Mouse (Mus musculus): Measurements from ENCODE around the gene F930015N05Rik. TPM values are rescaled to one million over a fixed set of nuclear protein-coding genes. Genes with fewer than 3 reads are reported as not detected.
A peak's percentile ranks its signal among the peaks of the same experiment; 100 is the strongest.

F930015N05Rik gene
- polyA plus RNA-seq, 1 experiment from 2014 or later = 2.6 TPM

GRCm38 (mm10) chr11:64435546-64436411, 674 bp downstream of the F930015N05Rik start:
- under 1% methylated on average over 79 of the region's 81 CpGs for WGBS

GRCm38 (mm10) chr11:64434611-64435545, 1.6 kb downstream of the F930015N05Rik start, which contains the start of gene Hs3st3a1:
Gene Hs3st3a1, plus strand, starts transcription at chr11:64435332.
- WGBS = under 1% methylated on average over 33 of the region's 36 CpGs
- H3K9me3 ChIP-seq = no peaks in the 10 kb centered on the region
- H3K4me1 ChIP-seq = peaks cover 19% of the 10 kb centered on the region
- H3K27ac ChIP-seq = peak within 1 kb of the TSS; percentile 91
- peak within 1 kb of the TSS; percentile 81 for H3K4me3 ChIP-seq
- H3K27me3 ChIP-seq (ENCODE audit: insufficient read depth, poor library complexity, severe bottlenecking) = peaks cover 40% of the 10 kb centered on the region
- DNase-seq (ENCODE audit: low spot score) = peak; percentile 89
- no peaks in the 10 kb centered on the region for H3K36me3 ChIP-seq

More at GRCm38 (mm10) chr11:64435546-64436411, 674 bp downstream of the F930015N05Rik start:
- H3K4me3 ChIP-seq = peak overlapping the region; percentile 81
- peaks cover 45% of the 10 kb centered on the region for H3K27me3 ChIP-seq (ENCODE audit: insufficient read depth, poor library complexity, severe bottlenecking)
- H3K27ac ChIP-seq = peak overlapping the region; percentile 91
- H3K36me3 ChIP-seq = no peaks in the 10 kb centered on the region
- peak; percentile 79 for DNase-seq (ENCODE audit: low spot score)
- peaks cover 19% of the 10 kb centered on the region for H3K4me1 ChIP-seq
- no peaks in the 10 kb centered on the region for H3K9me3 ChIP-seq

GRCm38 (mm10) chr11:64418969-64419368, 17.5 kb downstream of the F930015N05Rik start:
- Histone ChIP-seq H3K27me3 (ENCODE audit: insufficient read depth, poor library complexity, severe bottlenecking) (no peaks in the 10 kb centered on the region), H3K4me3 (no peak overlapping the region), H3K9me3 (no peaks in the 10 kb centered on the region), H3K4me1 (no peaks in the 10 kb centered on the region), H3K27ac (no peak overlapping the region), H3K36me3 (no peaks in the 10 kb centered on the region)
- WGBS = 94% methylated on average over 1 of the region's 1 CpGs
- no peak for DNase-seq (ENCODE audit: low spot score)

- DNase-seq (ENCODE audit: low spot score) = no peak
- Histone ChIP-seq H3K27me3 (ENCODE audit: insufficient read depth, poor library complexity, severe bottlenecking) (peaks cover 28% of the 10 kb centered on the region), H3K9me3 (no peaks in the 10 kb centered on the region)
Observed at GRCm38 (mm10) chr11:64400534-64401093, 35.8 kb downstream of the F930015N05Rik start.

GRCm38 (mm10) chr11:64397612-64398011, 38.8 kb downstream of the F930015N05Rik start:
- no peak overlapping the region for H3K27ac ChIP-seq
- peaks cover 9% of the 10 kb centered on the region for H3K4me1 ChIP-seq
- peaks cover 34% of the 10 kb centered on the region for H3K27me3 ChIP-seq (ENCODE audit: insufficient read depth, poor library complexity, severe bottlenecking)
- H3K4me3 ChIP-seq = no peak overlapping the region
- WGBS = 42% methylated on average over 3 of the region's 3 CpGs
- H3K36me3 ChIP-seq = no peaks in the 10 kb centered on the region
- DNase-seq (ENCODE audit: low spot score) = no peak
- H3K9me3 ChIP-seq = no peaks in the 10 kb centered on the region

More at GRCm38 (mm10) chr11:64400534-64401093, 35.8 kb downstream of the F930015N05Rik start:
- peaks cover 9% of the 10 kb centered on the region for H3K4me1 ChIP-seq
- H3K27ac ChIP-seq = no peak overlapping the region
- H3K4me3 ChIP-seq = no peak overlapping the region
- 71% methylated on average over 6 of the region's 6 CpGs for whole genome bisulfite sequencing
- H3K36me3 ChIP-seq = no peaks in the 10 kb centered on the region

GRCm38 (mm10) chr11:64396949-64397348, 39.5 kb downstream of the F930015N05Rik start:
- Histone ChIP-seq H3K4me3 (peak overlapping the region; percentile 38; the same call in 1 of the 2 replicates), H3K27ac (no peak overlapping the region), H3K9me3 (no peaks in the 10 kb centered on the region), H3K27me3 (ENCODE audit: insufficient read depth, poor library complexity, severe bottlenecking) (peaks cover 34% of the 10 kb centered on the region), H3K36me3 (no peaks in the 10 kb centered on the region), H3K4me1 (peaks cover 9% of the 10 kb centered on the region)
- no peak for DNase-seq (ENCODE audit: low spot score)
- 39% methylated on average over 6 of the region's 6 CpGs for WGBS

- Histone ChIP-seq H3K27me3 (ENCODE audit: insufficient read depth, poor library complexity, severe bottlenecking) (peaks cover 34% of the 10 kb centered on the region), H3K4me1 (peaks cover 9% of the 10 kb centered on the region), H3K4me3 (peak overlapping the region; percentile 38; the same call in 1 of the 2 replicates), H3K9me3 (no peaks in the 10 kb centered on the region), H3K36me3 (no peaks in the 10 kb centered on the region), H3K27ac (0 out of 2 replicates have a peak overlapping the region, but pooled peaks have one; percentile 6)
- WGBS = 7% methylated on average over 7 of the region's 7 CpGs
- DNase-seq (ENCODE audit: low spot score) = no peak
Observed at GRCm38 (mm10) chr11:64396331-64396881, 40.0 kb downstream of the F930015N05Rik start.

GRCm38 (mm10) chr11:64386333-64386732, 50.1 kb downstream of the F930015N05Rik start:
- WGBS = 85% methylated on average over 4 of the region's 4 CpGs
- no peaks in the 10 kb centered on the region for H3K27me3 ChIP-seq (ENCODE audit: insufficient read depth, poor library complexity, severe bottlenecking)
- no peak overlapping the region for H3K27ac ChIP-seq
- no peaks in the 10 kb centered on the region for H3K9me3 ChIP-seq
- H3K4me3 ChIP-seq = no peak overlapping the region
- no peaks in the 10 kb centered on the region for H3K36me3 ChIP-seq
- H3K4me1 ChIP-seq = no peaks in the 10 kb centered on the region
- DNase-seq (ENCODE audit: low spot score) = no peak

Other genes with a start within 250 kb of the F930015N05Rik start
- 1.3 and 2.9 TPM in 2 replicates for gene Hs3st3a1, start 1.3 kb downstream of the F930015N05Rik start, polyA plus RNA-seq (2016; fragmentation: Nextera tagmentation; extraction: Ambion mirVana)